Mouse (Mus musculus) myocyte (in vitro differentiated cells): Measurements from ENCODE around the gene Polr2e. TPM values are rescaled to one million over a fixed set of nuclear protein-coding genes. Genes with fewer than 3 reads are reported as not detected.

Experiments
- H3K27me3 ChIP-seq: one replicate; pipeline ENCODE4 v1.6.1; 2011; ENCODE audit not compliant: control insufficient read depth, insufficient read depth, insufficient read length
- H3K36me3 ChIP-seq: one replicate; pipeline ENCODE4 v1.6.1; 2011; ENCODE audit not compliant: control insufficient read depth, insufficient read depth
- H3K4me2 ChIP-seq: one replicate; pipeline ENCODE4 v1.6.1; 2011; ENCODE audit warnings: low read depth, control low read depth
- H3K4me3 ChIP-seq: one replicate; pipeline ENCODE4 v1.5.1; 2011; ENCODE audit warnings: mild to moderate bottlenecking, control low read depth, moderate library complexity
- H3K79me2 ChIP-seq: one replicate; pipeline ENCODE4 v1.6.1; 2011; ENCODE audit not compliant: control insufficient read depth, insufficient read depth
- H3ac ChIP-seq: one replicate; pipeline ENCODE4 v1.6.1; 2011; ENCODE audit not compliant: control insufficient read depth, insufficient read length
- CEBPB ChIP-seq: IDR thresholded peaks from 2 replicates; pipeline ENCODE4 v1.6.1; 2011; ENCODE audit warnings: mild to moderate bottlenecking, moderate library complexity; ENCODE audit not compliant: poor library complexity, insufficient read depth, severe bottlenecking
- E2F4 ChIP-seq: IDR thresholded peaks from one replicate; pipeline ENCODE4 v1.6.1; 2011; ENCODE audit warnings: mild to moderate bottlenecking, control low read depth, moderate library complexity; ENCODE audit not compliant: insufficient read depth
- MAX ChIP-seq: IDR thresholded peaks from one replicate; pipeline ENCODE4 v1.6.1; 2011; ENCODE audit warnings: low read depth, mild to moderate bottlenecking, control low read depth
- MYOD1 ChIP-seq, 3 experiments: IDR thresholded peaks; one replicate each; pipeline ENCODE4 v1.6.1; 2011; ENCODE audit warnings: control low read depth in 2 of 3, low read depth in 2 of 3, mild to moderate bottlenecking in 2 of 3, moderate library complexity in 1 of 3; ENCODE audit not compliant: insufficient read length in 2 of 3, control insufficient read depth in 1 of 3
- MYOG ChIP-seq, 3 experiments: IDR thresholded peaks; one replicate each; pipeline ENCODE4 v1.6.1; 2011; ENCODE audit warnings: control low read depth in 2 of 3, low read depth in 2 of 3, mild to moderate bottlenecking in 2 of 3; ENCODE audit not compliant: insufficient read length in 2 of 3, control insufficient read depth in 1 of 3, insufficient read depth in 1 of 3
- POLR2A ChIP-seq: IDR thresholded peaks from one replicate; pipeline ENCODE4 v1.6.1; 2011; ENCODE audit warnings: low read depth, mild to moderate bottlenecking, control low read depth, moderate library complexity; ENCODE audit not compliant: insufficient read length
- POLR2AphosphoS2 ChIP-seq: IDR thresholded peaks from one replicate; pipeline ENCODE4 v1.6.1; 2011; ENCODE audit warnings: low read depth, control low read depth; ENCODE audit not compliant: insufficient read length
- REST ChIP-seq: IDR thresholded peaks from one replicate; pipeline ENCODE4 v1.6.1; 2011; ENCODE audit warnings: mild to moderate bottlenecking, control low read depth, moderate library complexity; ENCODE audit not compliant: insufficient read depth, insufficient read length
- SRF ChIP-seq: IDR thresholded peaks from one replicate; pipeline ENCODE4 v1.6.1; 2011; ENCODE audit warnings: low read depth; ENCODE audit not compliant: control insufficient read depth, insufficient read length
- TCF12 ChIP-seq: IDR thresholded peaks from one replicate; pipeline ENCODE4 v1.6.1; 2011; ENCODE audit warnings: mild to moderate bottlenecking, control low read depth; ENCODE audit not compliant: poor library complexity, insufficient read depth, severe bottlenecking
- TCF3 ChIP-seq: IDR thresholded peaks from one replicate; pipeline ENCODE4 v1.6.1; 2011; ENCODE audit warnings: low read depth, control low read depth; ENCODE audit not compliant: insufficient read length
- USF1 ChIP-seq: IDR thresholded peaks from one replicate; pipeline ENCODE4 v1.6.1; 2011; ENCODE audit warnings: low read depth, mild to moderate bottlenecking, control low read depth, moderate library complexity
- polyA plus RNA-seq: library from polyadenylated mRNA; unstranded; fragments of >200 nt; fragmentation: generic; extraction: Trizol; gene quantifications from one replicate; pipeline ENCODE4 v1.2.1, GENCODE M21; 2012; ENCODE audit warnings: missing spikeins

The Polr2e gene
- polyA plus RNA-seq, 1 experiment, result 209 TPM

GRCm38 (mm10) chr10:80050885-80051617 is 11.5 kb upstream of the Polr2e start:
- no peak overlapping the region for H3ac ChIP-seq
- TF ChIP-seq USF1 (no peak), TCF3 (no peak), CEBPB (no peak), E2F4 (no peak), POLR2A (no peak), SRF (no peak), MYOG (IDR thresholded peaks at IDR 0.05; ENCODE audit: control insufficient read depth in 1 of 3, insufficient read depth in 1 of 3, insufficient read length in 2 of 3, low read depth in 2 of 3) (no peak), REST (no peak), MYOD1 (IDR thresholded peaks at IDR 0.05; ENCODE audit: control insufficient read depth in 1 of 3, insufficient read length in 2 of 3, low read depth in 2 of 3) (no peak), MAX (no peak), TCF12 (no peak), POLR2AphosphoS2 (no peak)
- peaks cover 23% of the 10 kb centered on the region for H3K79me2 ChIP-seq
- no peaks in the 10 kb centered on the region for H3K36me3 ChIP-seq
- peak overlapping the region; percentile 4 for H3K4me2 ChIP-seq
- H3K4me3 ChIP-seq, result no peak overlapping the region
- H3K27me3 ChIP-seq, result no peaks in the 10 kb centered on the region

DNA sequence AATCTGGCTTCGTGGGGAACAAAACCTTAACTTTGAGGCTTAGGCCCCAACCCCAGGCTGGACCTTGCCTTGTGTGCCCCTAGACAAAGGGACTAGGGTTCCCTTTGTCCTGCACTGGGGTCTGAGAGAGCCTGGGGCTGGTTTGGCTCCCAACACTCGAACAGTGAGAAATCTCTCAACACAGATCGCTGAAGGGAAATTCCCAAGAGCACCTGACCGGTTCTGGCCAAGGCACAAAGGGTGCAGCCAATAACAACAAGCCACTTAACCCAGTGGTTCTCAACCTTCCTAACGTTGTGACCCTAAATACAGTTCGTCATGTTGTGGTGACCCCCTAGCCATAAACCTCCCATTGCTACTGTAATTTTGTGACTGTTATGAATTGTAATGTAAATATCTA is 10.6 kb upstream of the Polr2e start:
- peaks cover 16% of the 10 kb centered on the region for H3K79me2 ChIP-seq
- no peak overlapping the region for H3ac ChIP-seq
- no peaks in the 10 kb centered on the region for H3K36me3 ChIP-seq
- no peak for TF ChIP-seq MAX
- no peak for TF ChIP-seq POLR2A
- TF ChIP-seq USF1, result no peak
- no peak overlapping the region for H3K4me2 ChIP-seq
- no peaks in the 10 kb centered on the region for H3K27me3 ChIP-seq
- no peak overlapping the region for H3K4me3 ChIP-seq

DNA sequence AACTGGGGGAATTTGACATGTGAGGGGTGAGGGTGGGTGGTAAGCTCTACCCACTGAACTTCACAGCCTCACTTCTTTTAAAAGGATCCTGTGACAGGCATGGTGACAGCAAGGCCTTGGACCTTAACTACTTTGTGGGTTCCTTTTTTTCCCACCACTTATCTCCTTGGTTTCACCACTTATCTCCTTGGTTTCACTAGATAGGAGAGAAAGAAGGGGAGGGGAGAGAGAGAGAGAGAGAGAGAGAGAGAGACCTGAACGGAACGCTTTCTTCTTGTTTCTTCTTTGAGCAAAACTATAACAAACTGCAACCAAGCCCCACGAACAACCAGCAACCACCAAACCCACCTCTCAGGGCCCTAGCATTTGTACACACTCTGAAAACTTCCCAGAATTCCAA is 9.2 kb upstream of the Polr2e start:
- Histone ChIP-seq H3K27me3 (no peaks in the 10 kb centered on the region), H3K4me2 (no peak overlapping the region), H3K4me3 (no peak overlapping the region), H3ac (no peak overlapping the region), H3K36me3 (no peaks in the 10 kb centered on the region), H3K79me2 (peaks cover 2% of the 10 kb centered on the region)
- no peak for TF ChIP-seq REST
- no peak for TF ChIP-seq MYOG (IDR thresholded peaks at IDR 0.05; ENCODE audit: control insufficient read depth in 1 of 3, insufficient read depth in 1 of 3, insufficient read length in 2 of 3, low read depth in 2 of 3)
- TF ChIP-seq TCF3, result no peak
- TF ChIP-seq SRF, result no peak
- TF ChIP-seq POLR2AphosphoS2, result no peak
- TF ChIP-seq TCF12, result no peak
- no peak for TF ChIP-seq E2F4
- no peak for TF ChIP-seq MYOD1 (IDR thresholded peaks at IDR 0.05; ENCODE audit: control insufficient read depth in 1 of 3, insufficient read length in 2 of 3, low read depth in 2 of 3)
- TF ChIP-seq USF1, result no peak
- no peak for TF ChIP-seq POLR2A
- TF ChIP-seq CEBPB, result no peak
- no peak for TF ChIP-seq MAX

GRCm38 (mm10) chr10:80048396-80048795 is 8.8 kb upstream of the Polr2e start:
- H3K79me2 ChIP-seq, result no peaks in the 10 kb centered on the region

GRCm38 (mm10) chr10:80047041-80047565 is 7.5 kb upstream of the Polr2e start, which contains the start of gene Gpx4:
Gene Gpx4, plus strand, starts transcription at chr10:80047166.
- Histone ChIP-seq H3K4me3 (no peak within 1 kb of the TSS), H3K79me2 (no peaks in the 10 kb centered on the region), H3K36me3 (no peaks in the 10 kb centered on the region), H3K27me3 (no peaks in the 10 kb centered on the region), H3K4me2 (no peak within 1 kb of the TSS), H3ac (no peak within 1 kb of the TSS)
- TF ChIP-seq USF1 (no peak), REST (no peak), MYOD1 (IDR thresholded peaks at IDR 0.05; ENCODE audit: control insufficient read depth in 1 of 3, insufficient read length in 2 of 3, low read depth in 2 of 3) (no peak)

More at GRCm38 (mm10) chr10:80048396-80048795, 8.8 kb upstream of the Polr2e start:
- TF ChIP-seq POLR2AphosphoS2 (no peak), MYOG (IDR thresholded peaks at IDR 0.05; ENCODE audit: control insufficient read depth in 1 of 3, insufficient read depth in 1 of 3, insufficient read length in 2 of 3, low read depth in 2 of 3) (no peak), REST (no peak), MAX (no peak), POLR2A (no peak), TCF12 (no peak), USF1 (no peak)
- H3K36me3 ChIP-seq, result no peaks in the 10 kb centered on the region
- no peak overlapping the region for H3ac ChIP-seq
- no peaks in the 10 kb centered on the region for H3K27me3 ChIP-seq
- no peak overlapping the region for H3K4me3 ChIP-seq
- no peak overlapping the region for H3K4me2 ChIP-seq
